Mouse (Mus musculus): ENCODE data around the gene Mapk1ip1. TPM values are rescaled to one million over a fixed set of nuclear protein-coding genes. Genes with fewer than 3 reads are reported as not detected.
A peak's percentile ranks its signal among the peaks of the same experiment; 100 is the strongest.

The Mapk1ip1 gene
- polyA plus RNA-seq, 1 experiment from 2014 or later = 12.2 TPM

DNA sequence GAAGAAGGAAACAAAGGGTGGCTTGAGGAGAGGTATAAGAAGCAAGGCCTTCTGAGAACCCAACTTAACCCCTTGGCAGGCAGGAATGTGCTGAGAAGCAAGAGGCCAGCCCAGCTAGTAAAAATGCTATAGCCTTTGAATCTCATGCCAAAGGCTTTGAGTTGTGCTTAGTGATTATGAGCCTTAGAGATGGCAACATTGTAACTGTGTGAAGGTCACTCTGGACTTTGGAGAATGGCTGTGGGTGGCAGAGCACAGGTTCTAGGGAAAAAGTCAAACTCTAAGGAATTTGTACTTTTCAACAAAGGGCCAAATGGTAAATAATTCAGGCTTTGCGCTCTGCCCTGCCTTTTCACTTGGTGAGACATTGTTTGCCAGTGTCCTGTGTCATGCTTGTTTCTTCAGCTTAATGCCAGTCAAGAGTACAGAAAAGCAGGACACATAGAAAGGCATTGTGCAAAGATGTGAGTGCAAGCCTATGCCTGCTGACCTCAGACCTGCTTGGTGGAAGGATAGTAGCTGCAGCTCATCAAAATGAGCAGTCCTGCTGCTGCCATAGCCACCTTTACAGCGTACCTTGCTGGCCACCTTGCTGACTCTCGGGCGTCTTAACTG, 7.5 kb upstream of the Mapk1ip1 start:
- peaks cover 76% of the 10 kb centered on the region for H3K36me3 ChIP-seq
- no peaks in the 10 kb centered on the region for H3K9me3 ChIP-seq
- no peaks in the 10 kb centered on the region for H3K27me3 ChIP-seq (replicated peaks)
- WGBS = 94% methylated on average over 4 of the region's 4 CpGs
- no peak overlapping the region for H3K4me2 ChIP-seq
- H3K27ac ChIP-seq (replicated peaks) = no peak overlapping the region
- no peak for ATAC-seq (ENCODE audit: extremely low read depth, insufficient number of reproducible peaks, low FRiP score, low TSS enrichment)
- no peak overlapping the region for H3K9ac ChIP-seq
- no peak overlapping the region for H3K4me3 ChIP-seq
- H3K4me1 ChIP-seq = peaks cover 18% of the 10 kb centered on the region

GRCm38 (mm10) chr7:138850083-138850482, 4.0 kb upstream of the Mapk1ip1 start:
- ATAC-seq (ENCODE audit: extremely low read depth, insufficient number of reproducible peaks, low FRiP score, low TSS enrichment) = no peak
- no peak overlapping the region for H3K9ac ChIP-seq
- peaks cover 57% of the 10 kb centered on the region for H3K36me3 ChIP-seq

DNA sequence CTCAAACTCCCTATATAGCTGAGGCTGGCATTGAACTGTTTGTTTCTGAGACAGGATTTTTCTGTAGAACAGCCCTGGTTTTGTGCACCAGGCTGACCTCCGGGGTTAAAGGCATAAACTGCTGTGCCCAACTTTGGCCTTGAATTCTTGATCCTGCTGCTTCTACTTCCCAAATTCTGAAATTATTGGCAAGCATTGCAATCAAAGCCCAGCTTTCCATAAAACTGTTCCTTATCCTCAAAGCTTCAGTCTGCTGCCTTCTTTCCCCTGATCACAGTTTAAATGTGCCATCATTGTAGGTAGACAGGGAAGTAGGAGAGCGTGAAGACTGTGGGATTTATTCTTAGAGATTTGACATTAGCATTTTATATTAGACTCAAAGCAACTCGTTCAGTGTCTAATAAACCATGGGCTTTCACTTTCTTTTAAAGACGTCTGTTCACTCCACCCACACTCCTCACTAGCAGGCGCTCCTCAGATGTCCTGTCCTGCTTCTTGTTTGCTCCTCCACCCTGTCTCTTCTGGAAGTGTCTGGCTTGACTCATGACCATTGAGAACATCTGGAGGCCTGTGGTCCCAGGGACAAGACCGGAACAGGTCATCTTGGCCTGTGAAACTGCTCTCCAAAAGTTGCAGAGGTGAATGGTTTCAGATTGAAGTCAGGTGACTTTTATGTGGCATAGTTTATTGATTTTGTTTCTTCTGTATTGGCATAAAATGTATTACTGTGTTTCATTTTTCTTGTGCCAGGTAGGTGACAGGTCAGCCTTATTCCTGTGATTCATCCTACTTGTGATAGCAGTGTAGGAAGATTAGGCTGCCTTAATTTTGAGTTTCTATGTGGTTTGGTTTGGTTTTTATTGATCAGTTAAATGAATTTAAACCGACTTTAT, 2.2 kb upstream of the Mapk1ip1 start:
- H3K27me3 ChIP-seq (replicated peaks) = no peaks in the 10 kb centered on the region
- H3K27ac ChIP-seq (replicated peaks) = no peak overlapping the region
- ATAC-seq (ENCODE audit: extremely low read depth, insufficient number of reproducible peaks, low FRiP score, low TSS enrichment) = no peak
- H3K4me3 ChIP-seq = peak overlapping the region; percentile 99
- H3K9me3 ChIP-seq = no peaks in the 10 kb centered on the region
- peaks cover 40% of the 10 kb centered on the region for H3K36me3 ChIP-seq
- peak overlapping the region; percentile 97 for H3K4me2 ChIP-seq
- H3K9ac ChIP-seq = peak overlapping the region; percentile 99
- 73% methylated on average over 7 of the region's 7 CpGs for WGBS
- peaks cover 50% of the 10 kb centered on the region for H3K4me1 ChIP-seq

More at GRCm38 (mm10) chr7:138850083-138850482, 4.0 kb upstream of the Mapk1ip1 start:
- no peak overlapping the region for H3K4me3 ChIP-seq
- no peaks in the 10 kb centered on the region for H3K27me3 ChIP-seq (replicated peaks)
- no peak overlapping the region for H3K27ac ChIP-seq (replicated peaks)
- H3K4me2 ChIP-seq = no peak overlapping the region
- H3K9me3 ChIP-seq = no peaks in the 10 kb centered on the region
- H3K4me1 ChIP-seq = peaks cover 32% of the 10 kb centered on the region

DNA sequence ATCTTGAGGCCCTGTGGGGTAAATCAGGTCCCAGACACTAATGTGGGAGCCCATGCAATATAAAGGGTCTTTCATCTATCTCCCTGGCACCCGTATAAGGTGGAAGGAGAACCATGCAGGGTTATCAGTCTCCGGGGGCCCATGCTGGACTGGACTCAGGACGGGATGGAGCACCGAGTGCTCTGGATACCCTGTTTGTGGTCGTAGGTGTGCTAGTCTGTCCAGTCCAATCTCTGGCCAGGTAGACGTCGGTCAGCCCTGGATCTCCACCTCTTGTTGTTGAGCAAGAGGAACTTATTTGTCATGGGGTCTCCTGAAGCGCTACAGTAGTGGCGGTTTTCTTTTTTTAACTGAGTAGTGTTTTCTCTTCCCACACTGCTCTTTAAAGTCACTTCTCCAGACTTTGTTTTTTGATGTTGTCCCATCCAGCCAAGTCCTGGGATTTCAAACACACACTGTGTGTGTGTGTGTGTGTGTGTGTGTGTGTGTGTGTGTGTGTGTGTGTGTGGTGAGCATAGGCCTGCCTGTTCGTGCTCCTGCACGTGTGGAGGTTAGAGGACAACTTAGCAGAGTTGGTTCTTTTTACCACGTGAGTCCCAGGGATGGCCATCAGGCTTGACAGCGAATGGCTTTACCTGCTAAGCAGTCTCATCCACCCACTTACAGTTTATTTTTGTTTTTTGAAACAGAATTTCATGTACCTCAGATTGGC, 1.4 kb upstream of the Mapk1ip1 start:
- Histone ChIP-seq H3K27me3 (replicated peaks) (no peaks in the 10 kb centered on the region), H3K4me3 (peak overlapping the region; percentile 99), H3K9ac (peak overlapping the region; percentile 99), H3K4me2 (peak overlapping the region; percentile 97), H3K36me3 (peaks cover 35% of the 10 kb centered on the region), H3K27ac (replicated peaks) (peak overlapping the region; percentile 94), H3K9me3 (no peaks in the 10 kb centered on the region), H3K4me1 (peaks cover 50% of the 10 kb centered on the region)
- WGBS = 29% methylated on average over 13 of the region's 13 CpGs
- no peak for ATAC-seq (ENCODE audit: extremely low read depth, insufficient number of reproducible peaks, low FRiP score, low TSS enrichment)

DNA sequence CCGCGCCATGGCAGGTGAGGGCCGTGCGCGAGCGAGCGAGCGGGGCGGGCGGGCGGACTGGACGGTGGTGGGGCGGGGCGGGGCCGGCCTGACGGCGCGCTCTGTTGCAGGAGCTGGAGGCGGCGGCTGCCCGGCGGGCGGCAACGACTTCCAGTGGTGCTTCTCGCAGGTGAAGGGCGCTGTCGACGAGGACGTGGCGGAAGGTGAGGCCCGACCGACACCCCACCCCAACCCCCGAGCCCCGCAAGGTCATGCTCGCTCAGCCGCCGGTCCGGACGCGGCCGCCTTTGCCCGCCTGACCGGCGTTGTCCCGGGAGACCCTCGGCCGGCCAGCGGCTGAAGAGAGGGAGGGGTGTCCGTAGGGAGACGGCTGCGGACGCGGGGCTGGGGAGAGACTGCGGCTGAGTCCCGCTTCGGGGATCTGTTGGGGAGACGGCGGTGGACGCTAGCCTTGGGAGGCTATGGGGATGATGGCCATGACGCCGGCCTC, 474 bp upstream of the Mapk1ip1 start:
- Histone ChIP-seq H3K4me2 (peak overlapping the region; percentile 97), H3K36me3 (peaks cover 27% of the 10 kb centered on the region), H3K4me1 (peaks cover 50% of the 10 kb centered on the region), H3K27ac (replicated peaks) (peak overlapping the region; percentile 94), H3K27me3 (replicated peaks) (no peaks in the 10 kb centered on the region), H3K4me3 (peak overlapping the region; percentile 99), H3K9me3 (no peaks in the 10 kb centered on the region), H3K9ac (peak overlapping the region; percentile 99)
- WGBS = under 1% methylated on average over 54 of the region's 61 CpGs
- ATAC-seq (ENCODE audit: extremely low read depth, insufficient number of reproducible peaks, low FRiP score, low TSS enrichment) = peak; percentile 82

DNA sequence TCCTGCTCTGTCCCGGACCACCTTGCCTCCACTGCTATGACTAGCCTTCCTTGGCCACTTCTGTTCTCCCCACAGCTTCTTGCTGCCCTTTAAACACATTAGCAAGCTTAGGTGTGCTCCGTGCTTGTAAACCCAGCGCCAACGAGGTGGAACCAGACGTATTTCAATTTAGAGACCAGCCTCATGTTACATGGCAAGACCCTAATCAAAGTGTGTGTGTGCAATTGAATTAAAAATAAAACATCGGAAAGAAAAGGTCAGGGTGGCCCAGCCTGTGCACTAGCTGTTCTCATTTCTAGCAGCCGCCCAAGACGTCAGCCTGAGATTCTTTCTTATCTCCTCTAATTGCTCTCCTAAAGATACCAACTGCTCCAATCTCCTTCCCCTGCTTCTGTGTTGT, 962 bp downstream of the Mapk1ip1 start:
- Histone ChIP-seq H3K4me1 (peaks cover 44% of the 10 kb centered on the region), H3K36me3 (peaks cover 17% of the 10 kb centered on the region), H3K27ac (replicated peaks) (peak overlapping the region; percentile 94), H3K4me2 (peak overlapping the region; percentile 97), H3K9me3 (no peaks in the 10 kb centered on the region), H3K9ac (peak overlapping the region; percentile 99), H3K4me3 (peak overlapping the region; percentile 99), H3K27me3 (replicated peaks) (no peaks in the 10 kb centered on the region)
- no peak for ATAC-seq (ENCODE audit: extremely low read depth, insufficient number of reproducible peaks, low FRiP score, low TSS enrichment)
- 34% methylated on average over 8 of the region's 8 CpGs for WGBS

GRCm38 (mm10) chr7:138843421-138843820, 2.7 kb downstream of the Mapk1ip1 start:
- H3K4me2 ChIP-seq = no peak overlapping the region
- peaks cover 6% of the 10 kb centered on the region for H3K36me3 ChIP-seq
- peaks cover 36% of the 10 kb centered on the region for H3K4me1 ChIP-seq
- 82% methylated on average over 4 of the region's 4 CpGs for WGBS
- no peak for ATAC-seq (ENCODE audit: extremely low read depth, insufficient number of reproducible peaks, low FRiP score, low TSS enrichment)
- no peak overlapping the region for H3K4me3 ChIP-seq
- no peaks in the 10 kb centered on the region for H3K27me3 ChIP-seq (replicated peaks)
- no peak overlapping the region; the same call in 1 of the 2 replicates for H3K9ac ChIP-seq
- H3K27ac ChIP-seq (replicated peaks) = no peak overlapping the region
- H3K9me3 ChIP-seq = no peaks in the 10 kb centered on the region

GRCm38 (mm10) chr7:138841436-138842151, 4.5 kb downstream of the Mapk1ip1 start:
- 66% methylated on average over 3 of the region's 3 CpGs for WGBS
- no peak overlapping the region for H3K9ac ChIP-seq

GRCm38 (mm10) chr7:138840594-138841021, 5.5 kb downstream of the Mapk1ip1 start:
- H3K9me3 ChIP-seq = no peaks in the 10 kb centered on the region
- WGBS = 48% methylated on average over 4 of the region's 4 CpGs
- H3K4me2 ChIP-seq = no peak overlapping the region
- no peak for ATAC-seq (ENCODE audit: extremely low read depth, insufficient number of reproducible peaks, low FRiP score, low TSS enrichment)
- H3K9ac ChIP-seq = no peak overlapping the region
- H3K4me1 ChIP-seq = peaks cover 21% of the 10 kb centered on the region
- H3K27me3 ChIP-seq (replicated peaks) = no peaks in the 10 kb centered on the region
- peaks cover 15% of the 10 kb centered on the region for H3K36me3 ChIP-seq
- no peak overlapping the region for H3K27ac ChIP-seq (replicated peaks)
- H3K4me3 ChIP-seq = no peak overlapping the region

More at GRCm38 (mm10) chr7:138841436-138842151, 4.5 kb downstream of the Mapk1ip1 start:
- no peaks in the 10 kb centered on the region for H3K27me3 ChIP-seq (replicated peaks)
- no peak overlapping the region for H3K4me2 ChIP-seq
- H3K4me3 ChIP-seq = no peak overlapping the region
- no peak for ATAC-seq (ENCODE audit: extremely low read depth, insufficient number of reproducible peaks, low FRiP score, low TSS enrichment)
- no peaks in the 10 kb centered on the region for H3K9me3 ChIP-seq
- H3K36me3 ChIP-seq = peaks cover 6% of the 10 kb centered on the region
- no peak overlapping the region for H3K27ac ChIP-seq (replicated peaks)
- peaks cover 21% of the 10 kb centered on the region for H3K4me1 ChIP-seq

- Histone ChIP-seq H3K27me3 (replicated peaks) (no peaks in the 10 kb centered on the region), H3K36me3 (peaks cover 17% of the 10 kb centered on the region), H3K27ac (replicated peaks) (no peak overlapping the region), H3K4me2 (no peak overlapping the region), H3K9me3 (no peaks in the 10 kb centered on the region), H3K4me1 (no peaks in the 10 kb centered on the region), H3K4me3 (no peak overlapping the region), H3K9ac (no peak overlapping the region)
- WGBS = 90% methylated on average over 3 of the region's 3 CpGs
- no peak for ATAC-seq (ENCODE audit: extremely low read depth, insufficient number of reproducible peaks, low FRiP score, low TSS enrichment)
Measured at GRCm38 (mm10) chr7:138835028-138835427, 11.0 kb downstream of the Mapk1ip1 start.

All from heart, embryonic 13.5 days (tissue).